ENCODE assay signal across 15 mouse cellular contexts in genomic region chr11:74845784-74846183, GRCm38 (mm10). TPM values are rescaled to one million over a fixed set of nuclear protein-coding genes. Genes with fewer than 3 reads are reported as not detected.
DNase-seq lines count a peak whose midpoint lies in the region; ATAC-seq and TF ChIP-seq lines count a peak whose summit lies in the region.
"Had no signal": no experiment of that assay in that cellular context is flagged by ENCODE, and none has a peak within 500 bp of the region (broad histone marks: within the 10 kb centered on the region; RNA-seq: fewer than 3 reads in every experiment).

No protein-coding gene starts in this region.

- no peak for TF ChIP-seq POLR2A in kidney, adult 2 months (IDR thresholded peaks at IDR 0.05; ENCODE audit: low read depth, low read length)
- TF ChIP-seq POLR2A in spleen, adult 2 months (IDR thresholded peaks at IDR 0.05; ENCODE audit: low read depth, low read length) = no peak
- no peak for TF ChIP-seq POLR2A in small intestine, adult 2 months (IDR thresholded peaks at IDR 0.05; ENCODE audit: low read depth, low read length)

- no peak for DNase-seq in kidney, adult 2 months
- no peak for DNase-seq in kidney, postnatal 14 days
- DNase-seq in spleen, adult 2 months (ENCODE audit: low read depth in 1 of 2, low spot score in 2 of 2) = no peak
- DNase-seq in spleen, adult 12 weeks (ENCODE audit: low spot score) = no peak
- DNase-seq in G1E (ENCODE audit: low spot score) = no peak
- no peak for DNase-seq in ovary, adult 18-20 months (ENCODE audit: low spot score)
- DNase-seq: cerebellum, postnatal 14 days; gastrocnemius, postnatal 25 days; spleen, adult 18-20 months had no signal

- H3K36me3 ChIP-seq in kidney, adult 2 months (ENCODE audit: control insufficient read depth, insufficient read depth, low read length) = no peaks in the 10 kb centered on the region
- peaks cover 28% of the 10 kb centered on the region for H3K36me3 ChIP-seq in spleen, adult 2 months (ENCODE audit: control insufficient read depth, insufficient read depth, low read length)
- H3K36me3 ChIP-seq in G1E (replicated peaks) = peaks cover 78% of the 10 kb centered on the region
- H3K36me3 ChIP-seq in small intestine, adult 2 months (ENCODE audit: control insufficient read depth, insufficient read depth, low read length) = peaks cover 15% of the 10 kb centered on the region

- H3K27me3 ChIP-seq in kidney, adult 2 months (replicated peaks; ENCODE audit: control insufficient read depth, insufficient read depth, low read length) = no peaks in the 10 kb centered on the region
- H3K27me3 ChIP-seq in spleen, adult 2 months (ENCODE audit: control insufficient read depth, insufficient read depth, low read length) = no peaks in the 10 kb centered on the region
- no peaks in the 10 kb centered on the region for H3K27me3 ChIP-seq in G1E (ENCODE audit: insufficient read depth, low read length)
- no peaks in the 10 kb centered on the region for H3K27me3 ChIP-seq in small intestine, adult 2 months (ENCODE audit: control insufficient read depth, insufficient read depth, low read length)
- H3K27me3 ChIP-seq: embryonic facial prominence, embryonic 15.5 days; forebrain, embryonic 15.5 days; limb, embryonic 12.5 days had no signal

- H3K4me1 ChIP-seq in kidney, adult 2 months (ENCODE audit: control insufficient read depth, insufficient read depth, low read length) = peaks cover 30% of the 10 kb centered on the region
- H3K4me1 ChIP-seq in spleen, adult 2 months (ENCODE audit: control insufficient read depth, insufficient read depth, insufficient read length) = peaks cover 5% of the 10 kb centered on the region; the same call in 1 of the 2 replicates
- peaks cover 47% of the 10 kb centered on the region for H3K4me1 ChIP-seq in G1E (ENCODE audit: insufficient read depth, low read depth, low read length)
- H3K4me1 ChIP-seq in small intestine, adult 2 months (ENCODE audit: control insufficient read depth, insufficient read depth, insufficient read length, low read length) = peaks cover 2% of the 10 kb centered on the region; the same call in 1 of the 2 replicates
- H3K4me1 ChIP-seq: forebrain, embryonic 15.5 days had no signal

- no peak for ATAC-seq in G1E (ENCODE audit: extremely low read depth, insufficient number of reproducible peaks, low FRiP score, poor library complexity, severe bottlenecking)
- ATAC-seq in cerebellum, adult (ENCODE audit: insufficient number of reproducible peaks, low FRiP score, low TSS enrichment) = no peak
- ATAC-seq: forebrain, embryonic 15.5 days had no signal

- no peak overlapping the region for H3K27ac ChIP-seq in kidney, adult 2 months (ENCODE audit: insufficient read depth, low read depth, low read length)
- H3K27ac ChIP-seq in spleen, adult 2 months (ENCODE audit: insufficient read depth, low read length) = no peak overlapping the region
- H3K27ac ChIP-seq in small intestine, adult 2 months (ENCODE audit: insufficient read depth, low read depth, low read length) = no peak overlapping the region
- H3K27ac ChIP-seq: embryonic facial prominence, embryonic 15.5 days; forebrain, embryonic 15.5 days; limb, embryonic 12.5 days; macrophage had no signal

- H3K9me3 ChIP-seq in G1E (replicated peaks) = peaks cover 10% of the 10 kb centered on the region
- H3K9me3 ChIP-seq: embryonic facial prominence, embryonic 15.5 days; forebrain, embryonic 15.5 days had no signal

- no peak overlapping the region for H3K4me3 ChIP-seq in kidney, adult 2 months (ENCODE audit: insufficient read depth, low read depth, low read length)
- H3K4me3 ChIP-seq in spleen, adult 2 months (ENCODE audit: extremely low read depth, insufficient read depth, insufficient read length) = no peak overlapping the region
- no peak overlapping the region for H3K4me3 ChIP-seq in G1E (ENCODE audit: low read depth, low read length)
- no peak overlapping the region for H3K4me3 ChIP-seq in small intestine, adult 2 months (ENCODE audit: low read depth, low read length)
- H3K4me3 ChIP-seq: embryonic facial prominence, embryonic 15.5 days; forebrain, embryonic 15.5 days; limb, embryonic 12.5 days had no signal

- TF ChIP-seq CTCF in kidney, adult 2 months (conservative IDR thresholded peaks at IDR 0.05; ENCODE audit: insufficient read depth, insufficient read length, low read depth, low read length) = peak; percentile 45
- peak; percentile 19; the same call in 1 of the 2 replicates for TF ChIP-seq CTCF in spleen, adult 2 months (IDR thresholded peaks at IDR 0.05; ENCODE audit: extremely low read depth, insufficient read depth, insufficient read length, insufficient replicate concordance)
- peak; percentile 39; the same call in 1 of the 2 replicates for TF ChIP-seq CTCF in G1E (IDR thresholded peaks at IDR 0.05; ENCODE audit: low read depth, low read length)
- peak; percentile 46; the same call in 1 of the 2 replicates for TF ChIP-seq CTCF in small intestine, adult 2 months (IDR thresholded peaks at IDR 0.05; ENCODE audit: extremely low read depth, insufficient read length, insufficient replicate concordance, low read depth, low read length)

- 69% methylated on average over 3 of the region's 3 CpGs for WGBS in kidney, adult 2 months
- 78% methylated on average over 3 of the region's 3 CpGs for WGBS in spleen, adult 2 months
- 72% methylated on average over 3 of the region's 3 CpGs for WGBS in small intestine, adult 2 months

RNA-seq across cellular contexts. Expression of gene Mnt, which starts 15.1 kb away (rescaled TPM):
- polyA plus RNA-seq in kidney, adult 2 months (2012; rRNA removed) = 12.8 and 13.9 TPM in 2 replicates
- 25.2 and 31.8 TPM in 2 replicates for polyA plus RNA-seq in spleen, adult 2 months (2012; rRNA removed)
- total RNA-seq in G1E (2014; fragmentation: Nextera tagmentation) = 19.6 and 28.1 TPM in 2 replicates
- total RNA-seq in G1E (2017) = 3.0 and 4.6 TPM in 2 replicates
- polyA plus RNA-seq in G1E (2012) = 117 and 145 TPM in 2 replicates
- 9.5 and 23.6 TPM in 2 replicates for polyA plus RNA-seq in small intestine, adult 2 months (2012; rRNA removed)

RNA-seq across cellular contexts. Expression of gene Sgsm2, which starts 51.1 kb away (rescaled TPM):
- polyA plus RNA-seq in kidney, adult 2 months (2012; rRNA removed) = 27.5 and 31.0 TPM in 2 replicates
- polyA plus RNA-seq in spleen, adult 2 months (2012; rRNA removed) = 7.3 and 7.7 TPM in 2 replicates
- total RNA-seq in G1E (2014; fragmentation: Nextera tagmentation) (7.4 and 9.7 TPM in 2 replicates), G1E (2017) (4.7 and 5.2 TPM in 2 replicates)
- polyA plus RNA-seq in G1E (2012) = 10.3 and 10.5 TPM in 2 replicates
- 6.8 and 9.7 TPM in 2 replicates for polyA plus RNA-seq in small intestine, adult 2 months (2012; rRNA removed)

RNA-seq across cellular contexts. Expression of gene Tsr1, which starts 52.1 kb away (rescaled TPM):
- 6.3 and 6.6 TPM in 2 replicates for polyA plus RNA-seq in kidney, adult 2 months (2012; rRNA removed)
- 8.9 and 10.6 TPM in 2 replicates for polyA plus RNA-seq in spleen, adult 2 months (2012; rRNA removed)
- total RNA-seq in G1E (2014; fragmentation: Nextera tagmentation) (41.2 and 58.1 TPM in 2 replicates), G1E (2017) (72.5 and 74.6 TPM in 2 replicates)
- 34.5 and 38.4 TPM in 2 replicates for polyA plus RNA-seq in G1E (2012)
- 1.7 and 1.9 TPM in 2 replicates for polyA plus RNA-seq in small intestine, adult 2 months (2012; rRNA removed)
